Mouse (Mus musculus) c-Kit-negative CD71-positive TER-119-positive erythroid progenitor cells, embryonic 14.5 days (primary cell): Measurements from ENCODE around the gene Tle3.

Experiments
- DNase-seq: peaks from one replicate; pipeline ENCODE4 v3.0.0-alpha.2; 2013; ENCODE audit warnings: low read depth, low spot score

Gene Tle3

GRCm38 (mm10) chr9:61396474-61396873, 24.3 kb downstream of the Tle3 start:
- no peak for DNase-seq

GRCm38 (mm10) chr9:61397130-61397529, 25.0 kb downstream of the Tle3 start:
- no peak for DNase-seq

GRCm38 (mm10) chr9:61398160-61398559, 26.0 kb downstream of the Tle3 start:
- no peak for DNase-seq

- no peak for DNase-seq
Observed at GRCm38 (mm10) chr9:61400132-61400531, 28.0 kb downstream of the Tle3 start.

GRCm38 (mm10) chr9:61401664-61402063, 29.5 kb downstream of the Tle3 start:
- DNase-seq = no peak

- no peak for DNase-seq
Observed at GRCm38 (mm10) chr9:61402268-61402667, 30.1 kb downstream of the Tle3 start.

GRCm38 (mm10) chr9:61402716-61403115, 30.6 kb downstream of the Tle3 start:
- no peak for DNase-seq

GRCm38 (mm10) chr9:61403866-61404614, 31.9 kb downstream of the Tle3 start:
- no peak for DNase-seq

GRCm38 (mm10) chr9:61404615-61404980, 32.4 kb downstream of the Tle3 start:
- DNase-seq = no peak

GRCm38 (mm10) chr9:61404998-61405621, 32.9 kb downstream of the Tle3 start:
- DNase-seq = no peak

- no peak for DNase-seq
Observed at GRCm38 (mm10) chr9:61406343-61406742, 34.2 kb downstream of the Tle3 start.

- no peak for DNase-seq
Observed at GRCm38 (mm10) chr9:61409046-61409445, 36.9 kb downstream of the Tle3 start.

GRCm38 (mm10) chr9:61413665-61414456, 41.7 kb downstream of the Tle3 start:
- DNase-seq = no peak

- no peak for DNase-seq
Observed at GRCm38 (mm10) chr9:61416571-61416970, 44.4 kb downstream of the Tle3 start.

GRCm38 (mm10) chr9:61421626-61422025, 49.5 kb downstream of the Tle3 start:
- no peak for DNase-seq

GRCm38 (mm10) chr9:61424245-61424644, 52.1 kb downstream of the Tle3 start:
- no peak for DNase-seq

GRCm38 (mm10) chr9:61426493-61426892, 54.3 kb downstream of the Tle3 start:
- DNase-seq = no peak

GRCm38 (mm10) chr9:61427051-61427450, 54.9 kb downstream of the Tle3 start:
- DNase-seq = no peak

- DNase-seq = no peak
Observed at GRCm38 (mm10) chr9:61427901-61428300, 55.7 kb downstream of the Tle3 start.

GRCm38 (mm10) chr9:61431830-61432229, 59.7 kb downstream of the Tle3 start:
- DNase-seq = no peak

GRCm38 (mm10) chr9:61433206-61433605, 61.0 kb downstream of the Tle3 start:
- DNase-seq = no peak

GRCm38 (mm10) chr9:61434062-61434461, 61.9 kb downstream of the Tle3 start:
- no peak for DNase-seq
